Mouse (Mus musculus): ENCODE data around the gene Arl4d.
"Not testable (repeated sequence)": the region's sequence is repeated elsewhere in the genome, so short reads cannot be mapped to it uniquely, and the experiment has no call there.

DNA sequence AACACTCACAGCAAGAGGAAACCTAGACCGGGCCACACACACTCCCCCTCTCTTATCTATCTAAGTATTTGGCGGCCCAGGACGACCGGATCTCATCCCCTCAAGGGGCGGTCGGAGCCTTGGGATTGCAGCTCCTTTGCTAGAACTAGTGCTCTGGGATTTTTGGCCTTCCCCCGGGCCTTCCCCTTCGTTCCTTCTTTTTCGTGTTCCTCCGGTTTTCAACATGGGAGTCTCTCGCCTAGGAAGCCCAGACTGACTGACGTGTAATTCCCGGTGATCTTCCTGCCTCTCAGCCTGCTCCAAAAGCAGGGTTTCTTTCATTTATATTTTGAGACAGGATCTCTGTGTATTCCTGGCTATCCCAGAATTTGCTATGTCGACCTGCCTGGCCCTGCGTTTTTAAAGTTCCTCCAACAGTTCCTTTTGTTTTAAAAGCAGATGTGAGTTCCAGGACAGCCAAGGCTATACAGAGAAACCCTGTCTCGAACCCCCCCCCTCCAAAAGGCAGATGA, 19.0 kb upstream of the Arl4d start:
- not testable (repeated sequence) for TF ChIP-seq POLR2A (IDR thresholded peaks at IDR 0.05; ENCODE audit: control insufficient read depth, extremely low read depth, insufficient read depth, low read length, poor library complexity); CTCF (IDR thresholded peaks at IDR 0.05; ENCODE audit: borderline replicate concordance, control insufficient read depth, extremely low read depth, insufficient read depth, low read length, poor library complexity)

Measured in thymus, adult 2 months (tissue).